Mouse (Mus musculus) heart, adult 2 months (tissue): ENCODE measurements around the gene Etfrf1. TPM values are rescaled to one million over a fixed set of nuclear protein-coding genes. Genes with fewer than 3 reads are reported as not detected.

Experiments used
- DNase-seq, 2 experiments: peaks; one replicate each; pipeline ENCODE4 v3.0.0; 2021
- H3K27ac ChIP-seq: fragments of 200-600 bp; 2 replicates; pipeline ENCODE4 v1.8.1; 2022
- H3K27me3 ChIP-seq: fragments of 200-500 bp; 2 replicates; pipeline ENCODE4 v1.6.1; 2012; ENCODE audit warnings: mild to moderate bottlenecking, low read length, inconsistent platforms, mixed read lengths; ENCODE audit not compliant: control insufficient read depth, insufficient read depth
- H3K36me3 ChIP-seq: fragments of 200-500 bp; 2 replicates; pipeline ENCODE4 v1.6.1; 2012; ENCODE audit warnings: low read length, inconsistent platforms; ENCODE audit not compliant: control insufficient read depth, insufficient read depth
- H3K4me1 ChIP-seq: fragments of 200-500 bp; 2 replicates; pipeline ENCODE4 v1.6.1; 2011; ENCODE audit warnings: low read length; ENCODE audit not compliant: control insufficient read depth, insufficient read depth
- H3K4me3 ChIP-seq: fragments of 200-600 bp; 2 replicates; pipeline ENCODE4 v1.8.1; 2022
- H3K79me2 ChIP-seq: fragments of 200-500 bp; replicated peaks from 2 replicates; pipeline ENCODE4 v1.6.1; 2012; ENCODE audit warnings: mild to moderate bottlenecking, inconsistent platforms, low read length, moderate library complexity, mixed read lengths; ENCODE audit not compliant: control insufficient read depth, insufficient read depth
- H3K9ac ChIP-seq: fragments of 200-500 bp; 2 replicates; pipeline ENCODE4 v1.6.1; 2012; ENCODE audit warnings: low read depth, mild to moderate bottlenecking, control low read depth, inconsistent platforms, low read length, mixed read lengths
- CTCF ChIP-seq: fragments of 200-600 bp; IDR thresholded peaks from 2 replicates; pipeline ENCODE4 v1.8.1; 2022; ENCODE audit warnings: antibody characterized with exemption, mild to moderate bottlenecking, moderate library complexity
- EP300 ChIP-seq: fragments of 200-500 bp; IDR thresholded peaks from 2 replicates; pipeline ENCODE4 v1.6.1; 2011; ENCODE audit warnings: low read depth, low read length, control low read depth; ENCODE audit not compliant: insufficient read depth
- POLR2A ChIP-seq: fragments of 200-500 bp; IDR thresholded peaks from 2 replicates; pipeline ENCODE4 v1.6.1; 2011; ENCODE audit warnings: mild to moderate bottlenecking, low read depth, low read length, control low read depth; ENCODE audit not compliant: insufficient read depth
- WGBS: fragments of 180-500 bp; shearing (Covaris S2); methylation state at CpG from one replicate; pipeline ENCODE4 v1.1.7; 2018; 5-methylcytosine and 5-hydroxymethylcytosine counted together
- intact Hi-C: fragments of 180-260 bp; cut with DNase I; formaldehyde crosslinking; loops from one replicate; pipeline ENCODE4 v1.15.1; 2025
- long read RNA-seq: library from polyadenylated mRNA; stranded (forward); transcript quantifications from one replicate; pipeline ENCODE4 v2.0.0, GENCODE M21; 2021
- polyA plus RNA-seq: library from polyadenylated mRNA; depleted of rRNA; stranded (reverse); fragments of >200 nt; gene quantifications from 2 replicates; pipeline ENCODE4 v1.2.3, GENCODE M21; 2012; rRNA removed
- total RNA-seq, 2 experiments: library from RNA; stranded (reverse); gene quantifications; 2 replicates each; pipeline ENCODE4 v1.2.3; 2021

The Etfrf1 gene
- total RNA-seq (100 to 1,000 TPM in 1 of 2 experiments, 10 to 100 TPM in 1; 97.4 to 107 TPM), polyA plus RNA-seq (36.3 and 67.3 TPM in 2 replicates)
- long read RNA-seq, transcript Etfrf1-207 (3 exons, 1,374 nt), result major isoform, 117 of 136 reads
- long read RNA-seq, partial matches to known transcripts, result 1 of 136 reads
- long read RNA-seq, other reads (novel, unspliced or antisense), result 14 of 136 reads

DNA sequence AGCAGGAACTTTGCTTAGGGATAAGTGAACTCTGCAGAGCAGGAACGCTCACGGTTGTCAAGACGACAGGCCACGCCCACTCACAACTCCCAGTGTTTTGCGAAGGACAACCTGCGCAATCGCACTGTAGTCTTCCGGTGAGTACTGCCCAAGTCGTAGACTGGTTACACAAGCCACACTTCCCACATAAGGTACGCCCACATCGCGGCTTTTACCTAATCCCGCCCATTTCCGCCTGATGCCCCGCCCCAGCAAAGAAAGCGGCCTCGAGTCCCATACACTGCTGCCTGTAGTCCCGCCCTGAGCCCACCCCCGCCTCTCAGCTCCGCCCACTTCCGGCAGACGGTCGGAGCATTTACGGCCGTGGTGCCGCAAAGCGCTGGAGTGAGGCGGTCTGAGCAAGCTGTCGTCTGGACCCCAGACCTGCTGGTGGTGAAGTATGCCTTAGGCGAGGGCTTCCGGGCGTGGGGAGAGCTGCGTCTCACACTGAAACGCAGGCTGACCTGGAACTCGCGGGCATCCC, at the start of gene Etfrf1, which contains the start of gene Casc1:
TSS of gene Etfrf1 (plus strand) at position 319 of the 523 bp plus-strand sequence.
TSS of gene Casc1 (minus strand) at position 190 of the 523 bp plus-strand sequence.
- DNase-seq, result peak; percentile 96 to 99
- no peaks in the 10 kb centered on the region for H3K4me1 ChIP-seq
- H3K79me2 ChIP-seq, result no peaks in the 10 kb centered on the region
- no peaks in the 10 kb centered on the region for H3K27me3 ChIP-seq
- intact Hi-C loops, result loop anchor here (2.0 kb wide), 1 partner anchor 38 kb away; no protein-coding TSS in a partner anchor
- peak within 1 kb of the TSS; percentile 87 for H3K27ac ChIP-seq
- peaks cover 9% of the 10 kb centered on the region for H3K36me3 ChIP-seq
- H3K9ac ChIP-seq, result peak within 1 kb of the TSS; percentile 68
- WGBS, result under 1% methylated on average over 36 of the region's 36 CpGs
- TF ChIP-seq POLR2A (peak; percentile 98), CTCF (no peak), EP300 (peak; percentile 95; the same call in 1 of the 2 replicates)
- H3K4me3 ChIP-seq, result peak within 1 kb of the TSS; percentile 91

GRCm38 (mm10) chr6:145171892-145172606, 38.9 kb upstream of the Etfrf1 start:
- Histone ChIP-seq H3K27me3 (no peaks in the 10 kb centered on the region), H3K79me2 (no peaks in the 10 kb centered on the region), H3K36me3 (no peaks in the 10 kb centered on the region), H3K4me3 (no peak overlapping the region), H3K4me1 (peaks cover 6% of the 10 kb centered on the region), H3K27ac (no peak overlapping the region), H3K9ac (no peak overlapping the region)
- TF ChIP-seq CTCF (no peak), POLR2A (no peak), EP300 (no peak)
- intact Hi-C loops, result no loop called here
- peak in 1 of 2 experiments; percentile 17 for DNase-seq
- 62% methylated on average over 14 of the region's 14 CpGs for WGBS

- no peak overlapping the region for H3K4me3 ChIP-seq
Measured at GRCm38 (mm10) chr6:145173781-145174191, 37.1 kb upstream of the Etfrf1 start.

GRCm38 (mm10) chr6:145175571-145175981, 35.4 kb upstream of the Etfrf1 start:
- no peak overlapping the region for H3K4me3 ChIP-seq
- peak in 1 of 2 experiments; percentile 19 for DNase-seq
- no peak overlapping the region for H3K27ac ChIP-seq
- TF ChIP-seq POLR2A, result no peak
- no peak for TF ChIP-seq CTCF
- H3K27me3 ChIP-seq, result no peaks in the 10 kb centered on the region
- intact Hi-C loops, result no loop called here
- peaks cover 6% of the 10 kb centered on the region for H3K4me1 ChIP-seq
- no peak overlapping the region for H3K9ac ChIP-seq
- H3K79me2 ChIP-seq, result no peaks in the 10 kb centered on the region
- H3K36me3 ChIP-seq, result no peaks in the 10 kb centered on the region
- 39% methylated on average over 9 of the region's 9 CpGs for WGBS

More at GRCm38 (mm10) chr6:145173781-145174191, 37.1 kb upstream of the Etfrf1 start:
- Histone ChIP-seq H3K27ac (no peak overlapping the region; the same call in 1 of the 2 replicates), H3K36me3 (no peaks in the 10 kb centered on the region), H3K27me3 (no peaks in the 10 kb centered on the region), H3K4me1 (peaks cover 6% of the 10 kb centered on the region), H3K9ac (no peak overlapping the region), H3K79me2 (no peaks in the 10 kb centered on the region)
- DNase-seq, result peak; percentile 88 to 90
- TF ChIP-seq CTCF, result no peak
- TF ChIP-seq EP300, result no peak
- TF ChIP-seq POLR2A, result no peak
- WGBS, result 6% methylated on average over 11 of the region's 11 CpGs
- intact Hi-C loops, result no loop called here

DNA sequence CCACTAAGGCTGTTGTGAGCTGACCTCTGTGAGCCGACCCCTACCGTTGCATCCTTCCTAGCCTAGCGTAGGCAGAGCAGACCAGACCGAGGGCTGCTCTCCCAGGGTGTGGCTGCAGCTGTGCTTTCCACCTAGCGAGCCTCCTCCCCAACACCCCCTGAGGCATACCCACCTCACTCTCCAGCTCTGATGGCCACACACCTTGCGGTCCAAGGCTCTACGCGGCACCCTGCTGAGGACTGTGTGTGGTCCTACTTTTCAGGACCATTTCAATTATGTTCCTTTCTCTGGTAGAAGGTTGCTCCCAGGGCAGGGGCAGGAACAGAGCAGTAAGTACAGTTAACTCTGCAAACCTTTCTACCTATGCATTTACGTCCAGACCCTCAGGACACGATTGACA, 34.5 kb upstream of the Etfrf1 start:
- Histone ChIP-seq H3K4me3 (no peak overlapping the region), H3K27ac (no peak overlapping the region), H3K4me1 (peaks cover 6% of the 10 kb centered on the region), H3K79me2 (no peaks in the 10 kb centered on the region), H3K27me3 (no peaks in the 10 kb centered on the region), H3K9ac (no peak overlapping the region), H3K36me3 (no peaks in the 10 kb centered on the region)
- intact Hi-C loops, result no loop called here
- peak in 1 of 2 experiments; percentile 12 for DNase-seq
- TF ChIP-seq POLR2A, result no peak
- TF ChIP-seq EP300, result no peak
- TF ChIP-seq CTCF, result no peak
- WGBS, result 87% methylated on average over 10 of the region's 10 CpGs

DNA sequence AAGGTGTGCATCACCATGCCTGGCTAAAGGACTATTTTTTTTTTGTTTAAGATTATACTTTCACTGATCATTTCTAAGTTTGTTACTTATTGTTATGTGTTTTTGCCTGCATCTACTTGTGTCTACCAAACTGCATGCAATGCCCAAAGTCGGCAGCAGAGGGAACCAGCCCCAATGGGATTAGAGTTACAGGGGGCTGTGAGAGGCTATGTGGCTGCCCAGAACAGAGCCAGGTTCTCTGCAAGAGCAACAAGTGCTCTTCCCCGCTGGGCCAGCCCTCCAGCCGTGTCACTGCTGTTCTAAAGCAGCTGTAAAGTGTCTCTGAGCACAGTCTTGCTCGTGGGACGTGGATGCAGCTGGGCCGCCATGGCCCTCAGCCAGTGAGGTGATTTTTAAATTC, 31.3 kb upstream of the Etfrf1 start:
- Histone ChIP-seq H3K4me1 (peaks cover 4% of the 10 kb centered on the region), H3K9ac (no peak overlapping the region), H3K79me2 (no peaks in the 10 kb centered on the region), H3K4me3 (no peak overlapping the region), H3K27ac (no peak overlapping the region), H3K27me3 (no peaks in the 10 kb centered on the region), H3K36me3 (no peaks in the 10 kb centered on the region)
- WGBS, result 55% methylated on average over 6 of the region's 6 CpGs
- intact Hi-C loops, result no loop called here
- DNase-seq, result peak; percentile 33 to 67
- TF ChIP-seq POLR2A (no peak), CTCF (peak; percentile 82)
